ENCODE assay signal across 27 mouse cellular contexts in the genomic region with DNA sequence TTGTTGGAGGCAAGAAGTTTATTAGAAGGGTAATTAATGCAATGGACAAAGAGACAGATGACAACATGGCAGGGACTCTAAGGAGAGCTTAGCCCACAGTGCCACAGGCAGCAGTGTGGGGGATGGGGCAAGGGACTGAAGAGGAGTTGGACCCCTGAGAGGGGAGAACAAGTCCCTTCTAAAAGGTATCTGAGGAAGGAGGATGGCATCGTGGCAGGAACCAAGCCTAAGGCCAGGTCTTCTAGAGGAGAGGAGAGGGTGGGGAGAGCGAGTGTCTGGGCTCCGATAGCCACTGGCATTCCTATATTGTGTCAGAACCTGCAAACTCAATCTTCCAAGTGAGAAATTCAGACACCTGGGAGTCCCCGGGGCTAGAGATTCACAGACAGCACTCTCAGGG.
"Had no signal": no experiment of that assay in that cellular context is flagged by ENCODE, and none has a peak within 500 bp of the region (broad histone marks: within the 10 kb centered on the region; RNA-seq: fewer than 3 reads in every experiment).

No protein-coding gene starts in this region.

- H3K4me3 ChIP-seq: limb, embryonic 10.5 days; limb, embryonic 12.5 days; limb, embryonic 13.5 days; limb, embryonic 15.5 days; liver, embryonic 12.5 days; liver, embryonic 13.5 days; liver, embryonic 15.5 days; lung, embryonic 15.5 days; megakaryocyte, embryonic 14.5 days; midbrain, embryonic 10.5 days; midbrain, embryonic 12.5 days; midbrain, embryonic 13.5 days; midbrain, embryonic 15.5 days; myocyte had no signal

- H3K36me3 ChIP-seq: limb, embryonic 10.5 days; limb, embryonic 12.5 days; limb, embryonic 13.5 days; limb, embryonic 15.5 days; liver, embryonic 12.5 days; liver, embryonic 13.5 days; liver, embryonic 15.5 days; lung, embryonic 15.5 days; midbrain, embryonic 10.5 days; midbrain, embryonic 12.5 days; midbrain, embryonic 13.5 days; midbrain, embryonic 15.5 days had no signal

- DNase-seq: left cerebral cortex, postnatal 4 days; liver; liver, embryonic 13.5 days; liver, postnatal 0 days; lung, adult 18-20 months; lung, adult 2 months; lung, embryonic 14.5 days; lung, postnatal 10 days; lung, postnatal 14 days; lung, postnatal 36 days; lung, postnatal 4 days; midbrain, embryonic 14.5 days had no signal

- H3K27ac ChIP-seq: limb, embryonic 10.5 days; limb, embryonic 12.5 days; limb, embryonic 13.5 days; limb, embryonic 15.5 days; liver, embryonic 12.5 days; liver, embryonic 13.5 days; liver, embryonic 14.5 days; liver, embryonic 15.5 days; lung, embryonic 15.5 days; macrophage; midbrain, embryonic 10.5 days; midbrain, embryonic 12.5 days; midbrain, embryonic 13.5 days; midbrain, embryonic 15.5 days had no signal

- H3K27me3 ChIP-seq: limb, embryonic 12.5 days; limb, embryonic 13.5 days; limb, embryonic 15.5 days; liver, embryonic 12.5 days; liver, embryonic 13.5 days; liver, embryonic 15.5 days; lung, embryonic 15.5 days; megakaryocyte, embryonic 14.5 days; midbrain, embryonic 12.5 days; midbrain, embryonic 13.5 days; midbrain, embryonic 15.5 days had no signal

- H3K4me1 ChIP-seq: limb, embryonic 10.5 days; limb, embryonic 12.5 days; limb, embryonic 13.5 days; limb, embryonic 15.5 days; liver, embryonic 12.5 days; liver, embryonic 13.5 days; liver, embryonic 15.5 days; lung, embryonic 15.5 days; megakaryocyte, embryonic 14.5 days; midbrain, embryonic 10.5 days had no signal

- H3K9me3 ChIP-seq: limb, embryonic 10.5 days; limb, embryonic 12.5 days; limb, embryonic 13.5 days; limb, embryonic 15.5 days; liver, embryonic 15.5 days; lung, embryonic 15.5 days; midbrain, embryonic 10.5 days; midbrain, embryonic 12.5 days; midbrain, embryonic 13.5 days; midbrain, embryonic 15.5 days had no signal
